Mouse (Mus musculus): ENCODE measurements around the gene Kbtbd2. TPM values are rescaled to one million over a fixed set of nuclear protein-coding genes. Genes with fewer than 3 reads are reported as not detected.
A peak's percentile ranks its signal among the peaks of the same experiment; 100 is the strongest.

The Kbtbd2 gene
- polyA plus RNA-seq (2012; rRNA removed) = 3.7 and 5.5 TPM in 2 replicates

- peaks cover 2% of the 10 kb centered on the region for H3K4me1 ChIP-seq (ENCODE audit: control insufficient read depth, insufficient read depth, low read length)
- H3K36me3 ChIP-seq (ENCODE audit: control insufficient read depth, insufficient read depth, low read length) = no peaks in the 10 kb centered on the region
- peak within 1 kb of the TSS; percentile 92 for H3K27ac ChIP-seq (ENCODE audit: control insufficient read depth, insufficient read depth, low read depth, low read length)
- peak within 1 kb of the TSS; percentile 97 for H3K4me3 ChIP-seq (ENCODE audit: control insufficient read depth, low read depth, low read length)
- TF ChIP-seq POLR2A (IDR thresholded peaks at IDR 0.05; ENCODE audit: control insufficient read depth, low read depth, low read length) (peak; percentile 60), CTCF (IDR thresholded peaks at IDR 0.05; ENCODE audit: control insufficient read depth, insufficient read depth, insufficient replicate concordance, low read depth, low read length) (no peak)
- H3K27me3 ChIP-seq (ENCODE audit: control insufficient read depth, insufficient read depth, low read length) = no peaks in the 10 kb centered on the region
Measured at GRCm38 (mm10) chr6:56797311-56798151, at the start of gene Kbtbd2. Kbtbd2 (minus strand) TSS chr6:56797813.

DNA sequence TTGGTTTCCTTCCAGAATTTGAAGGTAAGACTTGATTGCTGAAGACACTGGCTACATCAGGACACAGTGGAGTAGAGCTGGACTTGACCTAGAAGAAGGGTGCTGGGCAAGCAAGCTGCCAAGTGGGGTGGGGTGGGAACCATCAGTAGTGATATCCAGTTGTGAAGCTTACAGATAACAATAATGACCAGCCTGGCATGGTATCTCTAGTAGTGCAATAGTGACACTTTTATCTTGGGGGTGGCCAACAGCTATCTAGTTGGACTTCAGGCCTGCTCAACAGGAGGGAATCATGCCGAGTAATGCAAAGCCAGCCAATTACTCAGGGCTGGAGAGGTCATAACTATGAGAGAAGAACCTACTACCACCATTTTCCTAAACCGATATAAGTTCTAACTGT is 46.8 kb upstream of the Kbtbd2 start:
- no peaks in the 10 kb centered on the region; the same call in 1 of the 2 replicates for H3K4me1 ChIP-seq (ENCODE audit: control insufficient read depth, insufficient read depth, low read length)
- TF ChIP-seq POLR2A (IDR thresholded peaks at IDR 0.05; ENCODE audit: control insufficient read depth, low read depth, low read length) (no peak), CTCF (IDR thresholded peaks at IDR 0.05; ENCODE audit: control insufficient read depth, insufficient read depth, insufficient replicate concordance, low read depth, low read length) (no peak)

DNA sequence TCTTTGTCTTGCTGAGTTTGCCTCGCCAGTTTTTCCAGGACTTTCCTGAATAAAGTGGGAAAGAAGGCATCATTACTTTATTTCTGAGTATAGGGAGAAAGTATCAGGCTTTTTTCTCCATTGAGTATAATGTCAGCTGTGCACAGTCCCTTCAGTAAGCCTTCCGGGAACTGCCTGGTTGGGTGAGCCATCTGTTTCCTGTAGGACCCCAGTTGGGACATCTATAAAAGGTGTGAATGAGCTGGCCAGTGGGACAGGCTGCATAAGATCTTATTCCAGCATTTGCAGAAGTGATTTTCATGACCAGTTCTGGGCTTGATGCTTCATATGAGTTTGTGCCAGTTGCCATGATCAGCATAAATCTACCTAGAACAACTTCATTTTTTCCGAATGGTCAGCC is 45.6 kb upstream of the Kbtbd2 start:
- Histone ChIP-seq H3K27ac (ENCODE audit: control insufficient read depth, insufficient read depth, low read depth, low read length) (no peak overlapping the region), H3K27me3 (ENCODE audit: control insufficient read depth, insufficient read depth, low read length) (no peaks in the 10 kb centered on the region), H3K4me1 (ENCODE audit: control insufficient read depth, insufficient read depth, low read length) (no peaks in the 10 kb centered on the region; the same call in 1 of the 2 replicates), H3K36me3 (ENCODE audit: control insufficient read depth, insufficient read depth, low read length) (no peaks in the 10 kb centered on the region), H3K4me3 (ENCODE audit: control insufficient read depth, low read depth, low read length) (no peak overlapping the region)
- no peak for TF ChIP-seq CTCF (IDR thresholded peaks at IDR 0.05; ENCODE audit: control insufficient read depth, insufficient read depth, insufficient replicate concordance, low read depth, low read length)
- TF ChIP-seq POLR2A (IDR thresholded peaks at IDR 0.05; ENCODE audit: control insufficient read depth, low read depth, low read length) = no peak

More for the DNA sequence above, 46.8 kb upstream of the Kbtbd2 start:
- Histone ChIP-seq H3K4me3 (ENCODE audit: control insufficient read depth, low read depth, low read length) (no peak overlapping the region), H3K27ac (ENCODE audit: control insufficient read depth, insufficient read depth, low read depth, low read length) (no peak overlapping the region), H3K36me3 (ENCODE audit: control insufficient read depth, insufficient read depth, low read length) (no peaks in the 10 kb centered on the region), H3K27me3 (ENCODE audit: control insufficient read depth, insufficient read depth, low read length) (no peaks in the 10 kb centered on the region)

- TF ChIP-seq POLR2A (IDR thresholded peaks at IDR 0.05; ENCODE audit: control insufficient read depth, low read depth, low read length) (no peak), CTCF (IDR thresholded peaks at IDR 0.05; ENCODE audit: control insufficient read depth, insufficient read depth, insufficient replicate concordance, low read depth, low read length) (no peak)
- no peaks in the 10 kb centered on the region for H3K27me3 ChIP-seq (ENCODE audit: control insufficient read depth, insufficient read depth, low read length)
- H3K4me3 ChIP-seq (ENCODE audit: control insufficient read depth, low read depth, low read length) = no peak overlapping the region
- no peak overlapping the region for H3K27ac ChIP-seq (ENCODE audit: control insufficient read depth, insufficient read depth, low read depth, low read length)
- H3K4me1 ChIP-seq (ENCODE audit: control insufficient read depth, insufficient read depth, low read length) = no peaks in the 10 kb centered on the region; the same call in 1 of the 2 replicates
- no peaks in the 10 kb centered on the region for H3K36me3 ChIP-seq (ENCODE audit: control insufficient read depth, insufficient read depth, low read length)
Measured at GRCm38 (mm10) chr6:56837621-56838020, 40.0 kb upstream of the Kbtbd2 start.

DNA sequence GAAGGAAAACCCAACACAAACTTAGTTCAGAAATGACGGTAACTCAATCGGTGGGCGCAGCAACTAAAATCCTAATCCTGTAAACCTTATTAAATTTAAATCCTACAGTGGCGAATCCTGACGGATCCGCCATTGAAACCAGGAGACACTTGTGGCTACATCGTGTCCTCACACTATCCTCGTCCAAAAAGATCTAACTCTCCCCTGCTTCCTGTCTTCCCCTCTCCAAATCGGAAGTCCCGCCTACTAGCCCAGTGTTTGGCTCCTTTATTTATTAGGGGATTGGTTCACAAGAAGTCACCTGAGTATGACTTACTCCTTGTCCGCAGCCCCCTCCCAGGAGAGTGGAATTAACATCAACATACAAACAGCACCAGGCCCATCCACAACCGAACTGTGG is 39.6 kb upstream of the Kbtbd2 start:
- H3K4me3 ChIP-seq (ENCODE audit: control insufficient read depth, low read depth, low read length) = peak overlapping the region; percentile 38
- H3K27me3 ChIP-seq (ENCODE audit: control insufficient read depth, insufficient read depth, low read length) = no peaks in the 10 kb centered on the region
- no peaks in the 10 kb centered on the region; the same call in none of the 2 replicates for H3K4me1 ChIP-seq (ENCODE audit: control insufficient read depth, insufficient read depth, low read length)
- H3K27ac ChIP-seq (ENCODE audit: control insufficient read depth, insufficient read depth, low read depth, low read length) = no peak overlapping the region
- TF ChIP-seq CTCF (IDR thresholded peaks at IDR 0.05; ENCODE audit: control insufficient read depth, insufficient read depth, insufficient replicate concordance, low read depth, low read length) (no peak), POLR2A (IDR thresholded peaks at IDR 0.05; ENCODE audit: control insufficient read depth, low read depth, low read length) (no peak)
- no peaks in the 10 kb centered on the region for H3K36me3 ChIP-seq (ENCODE audit: control insufficient read depth, insufficient read depth, low read length)

DNA sequence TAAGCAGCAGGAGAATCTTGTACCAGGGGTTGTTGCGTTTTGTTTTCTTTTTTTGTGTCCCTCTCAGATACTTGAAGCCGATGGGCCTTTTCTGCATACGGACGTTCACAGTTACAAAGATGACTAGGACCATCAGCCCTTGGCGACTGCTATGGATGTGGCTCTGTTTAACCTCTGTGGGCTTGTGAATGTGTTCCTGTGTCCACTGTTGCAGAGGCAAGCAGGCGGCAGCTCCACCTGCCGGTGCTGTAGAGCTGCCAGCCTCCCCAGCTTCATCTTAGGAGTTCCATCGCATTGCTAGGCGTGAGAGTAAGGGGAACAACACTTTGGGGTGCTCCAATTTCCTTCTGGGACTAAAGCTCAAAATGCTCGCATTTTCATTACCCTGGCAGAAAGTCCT is 37.9 kb upstream of the Kbtbd2 start:
- Histone ChIP-seq H3K27me3 (ENCODE audit: control insufficient read depth, insufficient read depth, low read length) (peaks cover 3% of the 10 kb centered on the region), H3K4me1 (ENCODE audit: control insufficient read depth, insufficient read depth, low read length) (peaks cover 2% of the 10 kb centered on the region), H3K36me3 (ENCODE audit: control insufficient read depth, insufficient read depth, low read length) (no peaks in the 10 kb centered on the region), H3K4me3 (ENCODE audit: control insufficient read depth, low read depth, low read length) (no peak overlapping the region), H3K27ac (ENCODE audit: control insufficient read depth, insufficient read depth, low read depth, low read length) (no peak overlapping the region)
- TF ChIP-seq POLR2A (IDR thresholded peaks at IDR 0.05; ENCODE audit: control insufficient read depth, low read depth, low read length) (no peak), CTCF (IDR thresholded peaks at IDR 0.05; ENCODE audit: control insufficient read depth, insufficient read depth, insufficient replicate concordance, low read depth, low read length) (no peak)

DNA sequence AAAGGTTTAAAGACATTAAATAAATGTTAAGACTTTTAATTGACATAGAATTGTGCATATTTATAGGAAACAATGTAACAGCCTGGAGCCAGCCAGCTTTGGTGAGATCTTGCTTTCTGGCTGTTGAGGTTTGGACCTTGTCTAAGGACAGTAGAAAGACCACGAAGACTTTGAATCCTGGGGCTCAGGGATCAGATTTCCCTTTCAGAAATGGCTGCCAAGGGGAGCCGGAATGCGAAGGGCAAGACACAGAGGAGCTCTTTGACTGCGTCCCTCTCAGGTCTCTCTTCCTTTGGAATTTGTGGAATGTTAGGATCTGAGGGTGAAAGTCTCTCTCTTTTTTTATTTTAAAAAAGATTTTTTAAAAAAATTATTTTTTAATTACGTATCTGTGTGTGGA is 37.2 kb upstream of the Kbtbd2 start:
- Histone ChIP-seq H3K4me3 (ENCODE audit: control insufficient read depth, low read depth, low read length) (no peak overlapping the region), H3K36me3 (ENCODE audit: control insufficient read depth, insufficient read depth, low read length) (no peaks in the 10 kb centered on the region), H3K27me3 (ENCODE audit: control insufficient read depth, insufficient read depth, low read length) (peaks cover 3% of the 10 kb centered on the region), H3K27ac (ENCODE audit: control insufficient read depth, insufficient read depth, low read depth, low read length) (no peak overlapping the region), H3K4me1 (ENCODE audit: control insufficient read depth, insufficient read depth, low read length) (peaks cover 2% of the 10 kb centered on the region)
- TF ChIP-seq POLR2A (IDR thresholded peaks at IDR 0.05; ENCODE audit: control insufficient read depth, low read depth, low read length) (no peak), CTCF (IDR thresholded peaks at IDR 0.05; ENCODE audit: control insufficient read depth, insufficient read depth, insufficient replicate concordance, low read depth, low read length) (no peak)

Measured in testis, adult 2 months (tissue).